Mouse (Mus musculus) liver, embryonic 13.5 days (tissue): ENCODE measurements around the gene Prss2. TPM values are rescaled to one million over a fixed set of nuclear protein-coding genes. Genes with fewer than 3 reads are reported as not detected.
"Not testable (repeated sequence)": the region's sequence is repeated elsewhere in the genome, so short reads cannot be mapped to it uniquely, and the experiment has no call there.

ENCODE experiments used
- ATAC-seq: fragments of 200-750 bp; cut with Nextera tagmentation; 2 replicates; pipeline ENCODE4 v1.8.0; 2017; ENCODE audit warnings: low read depth, mild to moderate bottlenecking, moderate number of reproducible peaks, moderate library complexity
- DNase-seq: peaks from one replicate; pipeline ENCODE4 v3.0.0; 2022
- H3K27ac ChIP-seq: fragments of 300-500 bp; sonication (generic); 2 replicates; pipeline ENCODE4 v1.5.1; 2015; ENCODE audit warnings: moderate library complexity, mild to moderate bottlenecking, inconsistent platforms
- H3K27me3 ChIP-seq: fragments of 300-500 bp; sonication (generic); 2 replicates; pipeline ENCODE4 v1.6.1; 2015; ENCODE audit warnings: mild to moderate bottlenecking, inconsistent platforms
- H3K36me3 ChIP-seq: fragments of 300-500 bp; sonication (generic); 2 replicates; pipeline ENCODE4 v1.6.1; 2015; ENCODE audit warnings: mild to moderate bottlenecking, inconsistent platforms
- H3K4me1 ChIP-seq: fragments of 300-500 bp; sonication (generic); replicated peaks from 2 replicates; pipeline ENCODE4 v1.6.1; 2015; ENCODE audit warnings: inconsistent platforms
- H3K4me2 ChIP-seq: fragments of 300-500 bp; sonication (generic); 2 replicates; pipeline ENCODE4 v1.6.1; 2015; ENCODE audit warnings: inconsistent platforms, mild to moderate bottlenecking, moderate library complexity
- H3K4me3 ChIP-seq: fragments of 300-500 bp; sonication (generic); replicated peaks from 2 replicates; pipeline ENCODE4 v1.5.1; 2015; ENCODE audit warnings: mild to moderate bottlenecking, inconsistent platforms
- H3K9ac ChIP-seq: fragments of 300-500 bp; sonication (generic); 2 replicates; pipeline ENCODE4 v1.6.1; 2015; ENCODE audit warnings: mild to moderate bottlenecking, inconsistent platforms
- H3K9me3 ChIP-seq: fragments of 300-500 bp; sonication (generic); replicated peaks from 2 replicates; pipeline ENCODE4 v1.6.1; 2016; ENCODE audit warnings: inconsistent platforms
- WGBS: fragments of 180-500 bp; shearing (Covaris S2); methylation state at CpG from one replicate; pipeline ENCODE4 v1.1.7; 2015; ENCODE audit not compliant: insufficient replicate concordance; 5-methylcytosine and 5-hydroxymethylcytosine counted together
- polyA plus RNA-seq: library from polyadenylated mRNA; unstranded; fragments of >200 nt; fragmentation: Nextera tagmentation; extraction: Ambion mirVana; gene quantifications from 2 replicates; pipeline ENCODE4 v1.2.1, GENCODE M21; 2015

Prss2 gene
- polyA plus RNA-seq, 1 experiment from 2014 or later, result not detected

- Histone ChIP-seq H3K4me1 (peaks cover 11% of the 10 kb centered on the region), H3K4me3 (no peak overlapping the region), H3K27me3 (no peaks in the 10 kb centered on the region), H3K36me3 (no peaks in the 10 kb centered on the region), H3K9me3 (no peaks in the 10 kb centered on the region), H3K9ac (no peak overlapping the region), H3K27ac (no peak overlapping the region), H3K4me2 (no peak overlapping the region)
- DNase-seq (no peak), ATAC-seq (peak; percentile 82; the same call in 1 of the 2 replicates)
- WGBS, result 43% methylated on average over 5 of the region's 5 CpGs
Observed at GRCm38 (mm10) chr6:41557468-41557867, 35.9 kb downstream of the Prss2 start.

GRCm38 (mm10) chr6:41558271-41558670 is 36.7 kb downstream of the Prss2 start:
- Histone ChIP-seq H3K27me3 (no peaks in the 10 kb centered on the region), H3K4me3 (no peak overlapping the region), H3K9ac (no peak overlapping the region), H3K9me3 (no peaks in the 10 kb centered on the region), H3K36me3 (no peaks in the 10 kb centered on the region), H3K4me2 (no peak overlapping the region), H3K27ac (no peak overlapping the region), H3K4me1 (peaks cover 11% of the 10 kb centered on the region)
- 40% methylated on average over 2 of the region's 2 CpGs for WGBS
- ATAC-seq (no peak; the same call in 1 of the 2 replicates), DNase-seq (no peak)

DNA sequence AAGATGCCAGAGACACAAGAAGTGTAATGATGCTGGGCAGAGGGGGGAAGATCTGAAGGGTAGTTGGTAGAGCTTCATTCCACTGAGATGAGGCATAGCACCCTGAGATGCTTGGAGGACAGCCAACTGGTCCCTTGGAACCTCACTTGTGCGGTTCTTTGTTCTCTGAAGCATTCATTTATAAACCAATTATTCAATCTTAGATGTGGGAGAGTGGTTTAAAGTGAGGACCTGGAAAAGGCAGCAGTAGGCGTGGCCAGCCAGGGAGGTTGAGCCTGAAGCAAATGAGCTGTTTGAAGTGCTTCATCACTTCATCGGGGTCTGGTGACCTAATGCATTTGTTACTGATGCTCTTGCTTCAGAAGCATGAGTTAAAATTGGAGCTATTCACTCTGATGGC is 37.7 kb downstream of the Prss2 start:
- H3K4me2 ChIP-seq, result no peak overlapping the region
- H3K27me3 ChIP-seq, result no peaks in the 10 kb centered on the region
- 55% methylated on average over 3 of the region's 3 CpGs for WGBS
- H3K4me1 ChIP-seq, result peaks cover 11% of the 10 kb centered on the region
- ATAC-seq (no peak), DNase-seq (no peak)
- no peak overlapping the region for H3K4me3 ChIP-seq
- no peaks in the 10 kb centered on the region for H3K36me3 ChIP-seq
- H3K27ac ChIP-seq, result no peak overlapping the region
- H3K9me3 ChIP-seq, result no peaks in the 10 kb centered on the region
- H3K9ac ChIP-seq, result no peak overlapping the region

GRCm38 (mm10) chr6:41560273-41560672 is 38.7 kb downstream of the Prss2 start:
- WGBS, result 69% methylated on average over 2 of the region's 2 CpGs
- Histone ChIP-seq H3K9me3 (no peaks in the 10 kb centered on the region), H3K27me3 (no peaks in the 10 kb centered on the region), H3K4me1 (peaks cover 11% of the 10 kb centered on the region), H3K9ac (no peak overlapping the region), H3K36me3 (no peaks in the 10 kb centered on the region), H3K4me3 (no peak overlapping the region), H3K27ac (no peak overlapping the region), H3K4me2 (no peak overlapping the region)
- ATAC-seq, result no peak
- DNase-seq, result no peak

GRCm38 (mm10) chr6:41562598-41562997 is 41.0 kb downstream of the Prss2 start:
- Histone ChIP-seq H3K36me3 (no peaks in the 10 kb centered on the region), H3K4me2 (peak overlapping the region; percentile 44), H3K4me1 (peaks cover 6% of the 10 kb centered on the region), H3K9ac (no peak overlapping the region), H3K27ac (no peak overlapping the region), H3K27me3 (no peaks in the 10 kb centered on the region), H3K9me3 (no peaks in the 10 kb centered on the region), H3K4me3 (peak overlapping the region; percentile 42)
- DNase-seq, result no peak
- ATAC-seq, result no peak
- WGBS, result 67% methylated on average over 4 of the region's 4 CpGs

- not testable (repeated sequence) for H3K27ac ChIP-seq, H3K4me2 ChIP-seq, H3K9ac ChIP-seq, H3K9me3 ChIP-seq, H3K27me3 ChIP-seq, DNase-seq, H3K36me3 ChIP-seq, H3K4me1 ChIP-seq
- peak overlapping the region; percentile 42 for H3K4me3 ChIP-seq
- 48% methylated on average over 5 of the region's 23 CpGs for WGBS
- 0 out of 2 replicates have a peak, but pooled peaks have one; percentile 34 for ATAC-seq
Observed at GRCm38 (mm10) chr6:41563104-41563951, 41.7 kb downstream of the Prss2 start.

DNA sequence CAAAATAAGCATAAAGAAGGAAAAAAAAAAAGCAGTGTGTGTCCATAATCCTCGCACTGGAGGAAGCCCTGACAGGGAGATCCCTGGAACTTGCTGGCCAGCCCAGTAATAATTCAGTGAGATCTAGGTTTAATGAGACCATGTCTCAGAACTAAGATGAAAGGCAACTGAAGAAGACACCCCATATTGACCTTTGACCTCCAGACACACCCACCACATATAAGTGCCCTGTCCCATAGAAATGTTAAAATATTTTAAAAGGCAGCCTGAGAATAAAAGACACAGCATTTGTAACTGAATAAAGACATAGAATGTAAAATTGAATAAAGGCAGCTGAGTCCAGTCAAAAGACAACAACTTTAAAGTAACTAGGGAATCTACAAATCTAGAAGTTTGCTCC is 43.7 kb downstream of the Prss2 start:
- no peak overlapping the region for H3K4me3 ChIP-seq
- no peaks in the 10 kb centered on the region for H3K9me3 ChIP-seq
- H3K27ac ChIP-seq, result no peak overlapping the region
- no peak overlapping the region for H3K4me2 ChIP-seq
- ATAC-seq, result no peak
- H3K36me3 ChIP-seq, result no peaks in the 10 kb centered on the region
- H3K4me1 ChIP-seq, result no peaks in the 10 kb centered on the region; the same call in 1 of the 2 replicates
- 67% methylated on average over 1 of the region's 1 CpGs for WGBS
- H3K9ac ChIP-seq, result no peak overlapping the region
- H3K27me3 ChIP-seq, result no peaks in the 10 kb centered on the region
- DNase-seq, result no peak

GRCm38 (mm10) chr6:41566965-41567364 is 45.4 kb downstream of the Prss2 start:
- no peak for ATAC-seq
- WGBS, result 78% methylated on average over 4 of the region's 4 CpGs

DNA sequence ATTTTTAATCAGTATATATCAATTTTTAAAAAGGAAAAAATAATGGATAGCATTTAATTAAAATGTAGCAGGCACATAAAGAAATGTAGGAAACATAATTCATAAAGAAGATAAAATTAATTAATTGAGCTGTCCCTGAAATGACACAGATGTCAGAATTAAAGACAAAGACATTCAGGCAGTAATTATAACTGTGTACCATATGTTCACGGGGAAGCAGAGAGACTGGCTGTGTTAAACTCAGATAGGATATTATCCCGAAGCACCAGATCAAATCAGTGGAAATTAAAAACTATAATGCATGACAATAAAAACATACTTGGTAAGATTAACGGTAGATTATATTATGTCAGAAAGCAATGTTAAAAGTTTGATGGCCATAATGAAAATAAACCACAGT is 47.5 kb downstream of the Prss2 start:
- ATAC-seq (no peak), DNase-seq (no peak)
- H3K27me3 ChIP-seq, result no peaks in the 10 kb centered on the region
- H3K9ac ChIP-seq, result no peak overlapping the region
- H3K9me3 ChIP-seq, result no peaks in the 10 kb centered on the region
- no peak overlapping the region for H3K27ac ChIP-seq
- WGBS, result 65% methylated on average over 3 of the region's 3 CpGs
- no peak overlapping the region for H3K4me2 ChIP-seq
- no peak overlapping the region for H3K4me3 ChIP-seq
- no peaks in the 10 kb centered on the region for H3K4me1 ChIP-seq
- no peaks in the 10 kb centered on the region for H3K36me3 ChIP-seq

More at GRCm38 (mm10) chr6:41566965-41567364, 45.4 kb downstream of the Prss2 start:
- Histone ChIP-seq H3K4me3 (no peak overlapping the region), H3K9me3 (no peaks in the 10 kb centered on the region), H3K4me2 (no peak overlapping the region), H3K27ac (no peak overlapping the region), H3K9ac (no peak overlapping the region), H3K36me3 (no peaks in the 10 kb centered on the region), H3K4me1 (no peaks in the 10 kb centered on the region; the same call in 1 of the 2 replicates), H3K27me3 (no peaks in the 10 kb centered on the region)
- DNase-seq, result no peak

Other genes starting within 250 kb of the Prss2 start
- gene Try4, start 219.5 kb upstream of the Prss2 start, polyA plus RNA-seq, result not detected in 2 replicates
- gene Try5, start 204.9 kb upstream of the Prss2 start, polyA plus RNA-seq, result not detected in 2 replicates
- gene Try10, start 167.7 kb upstream of the Prss2 start, polyA plus RNA-seq, result 0.23 TPM in 1 of 2 replicates, not detected in the other
- not detected in 2 replicates for gene Prss3, start 144.1 kb upstream of the Prss2 start, polyA plus RNA-seq
- gene Gm5771, start 129.4 kb upstream of the Prss2 start, polyA plus RNA-seq, result not detected in 2 replicates
- gene Gm10334, start 75.6 kb upstream of the Prss2 start, polyA plus RNA-seq, result not detected in 2 replicates
- gene Prss1, start 62.9 kb upstream of the Prss2 start, polyA plus RNA-seq, result 0.29 TPM in 1 of 2 replicates, not detected in the other
- gene Ephb6, start 83.7 kb downstream of the Prss2 start, polyA plus RNA-seq, result 1.1 and 1.7 TPM in 2 replicates
- 0.08 and 0.10 TPM in 2 replicates for gene Trpv6, start 114.6 kb downstream of the Prss2 start, polyA plus RNA-seq
- 0.08 TPM in 1 of 2 replicates, not detected in the other for gene Trpv5, start 159.0 kb downstream of the Prss2 start, polyA plus RNA-seq
- gene Llcfc1, start 162.6 kb downstream of the Prss2 start, polyA plus RNA-seq, result not detected in 2 replicates
- 237 and 259 TPM in 2 replicates for gene Kel, start 182.6 kb downstream of the Prss2 start, polyA plus RNA-seq